Mouse (Mus musculus) MEL (cell line): ENCODE data around the gene Mpp2. TPM values are rescaled to one million over a fixed set of nuclear protein-coding genes. Genes with fewer than 3 reads are reported as not detected.
A peak's percentile ranks its signal among the peaks of the same experiment; 100 is the strongest.

Experiments
- DNase-seq: peaks from one replicate; pipeline ENCODE4 v3.0.0; 2011; ENCODE audit warnings: low read depth, low spot score
- H3K27ac ChIP-seq: 2 replicates; pipeline ENCODE4 v1.5.1; 2012; ENCODE audit warnings: low read depth, mild to moderate bottlenecking, control low read depth, low read length, moderate library complexity; ENCODE audit not compliant: control insufficient read depth
- H3K27me3 ChIP-seq, 2 experiments: fragments of 150-350 bp in 1 of 2; sonication (generic) in 1 of 2; 2 replicates each; pipeline ENCODE4 v1.6.1; 2012; ENCODE audit warnings: low read length in 2 of 2, mild to moderate bottlenecking in 2 of 2, improper control_type of control experiment in 1 of 2, moderate library complexity in 1 of 2; ENCODE audit not compliant: insufficient read depth in 2 of 2, control insufficient read depth in 1 of 2
- H3K36me3 ChIP-seq, 2 experiments: 2 replicates each; pipeline ENCODE4 v1.6.1; 2012 to 2014; ENCODE audit warnings: low read length in 2 of 2, improper control_type of control experiment in 1 of 2, inconsistent platforms in 1 of 2, mild to moderate bottlenecking in 1 of 2; ENCODE audit not compliant: insufficient read depth in 2 of 2, control insufficient read depth in 1 of 2
- H3K4me1 ChIP-seq, 2 experiments: fragments of 150-350 bp in 1 of 2; sonication (generic) in 1 of 2; 2 replicates each; pipeline ENCODE4 v1.6.1; 2012; ENCODE audit warnings: low read length in 2 of 2, improper control_type of control experiment in 1 of 2, mild to moderate bottlenecking in 1 of 2; ENCODE audit not compliant: insufficient read depth in 2 of 2, control insufficient read depth in 1 of 2
- H3K4me3 ChIP-seq, 2 experiments: fragments of 150-350 bp in 1 of 2; sonication (generic) in 1 of 2; 2 replicates each; pipeline ENCODE4 v1.5.1; 2012; ENCODE audit warnings: low read depth in 2 of 2, low read length in 2 of 2, mild to moderate bottlenecking in 2 of 2, moderate library complexity in 2 of 2, control low read depth in 1 of 2, improper control_type of control experiment in 1 of 2; ENCODE audit not compliant: control insufficient read depth in 1 of 2, insufficient read depth in 1 of 2
- H3K79me2 ChIP-seq: 2 replicates; pipeline ENCODE4 v1.6.1; 2012; ENCODE audit warnings: mild to moderate bottlenecking, low read length, moderate library complexity; ENCODE audit not compliant: control insufficient read depth, poor library complexity, insufficient read depth
- H3K9ac ChIP-seq: 2 replicates; pipeline ENCODE4 v1.6.1; 2012; ENCODE audit warnings: low read depth, mild to moderate bottlenecking, control low read depth, low read length, moderate library complexity; ENCODE audit not compliant: control insufficient read depth, poor library complexity, severe bottlenecking
- H3K9me3 ChIP-seq: fragments of 150-350 bp; sonication (generic); replicated peaks from 2 replicates; pipeline ENCODE4 v1.6.1; 2012; ENCODE audit warnings: mild to moderate bottlenecking, low read length, improper control_type of control experiment, moderate library complexity; ENCODE audit not compliant: insufficient read depth
- CHD2 ChIP-seq: IDR thresholded peaks from 2 replicates; pipeline ENCODE4 v1.6.1; 2011; ENCODE audit warnings: low read length, improper control_type of control experiment
- E2F4 ChIP-seq: IDR thresholded peaks from 2 replicates; pipeline ENCODE4 v1.6.1; 2011; ENCODE audit warnings: low read depth, low read length, improper control_type of control experiment, borderline replicate concordance
- EP300 ChIP-seq, 2 experiments: IDR thresholded peaks; 2 replicates each; pipeline ENCODE4 v1.6.1; 2011; ENCODE audit warnings: improper control_type of control experiment in 2 of 2, low read length in 2 of 2, low read depth in 1 of 2, mild to moderate bottlenecking in 1 of 2
- GATA1 ChIP-seq: IDR thresholded peaks from 2 replicates; pipeline ENCODE4 v1.6.1; 2011; ENCODE audit warnings: low read depth, low read length, improper control_type of control experiment
- KAT2A ChIP-seq: conservative IDR thresholded peaks from 2 replicates; pipeline ENCODE4 v1.6.1; 2012; ENCODE audit warnings: low read depth, low read length, improper control_type of control experiment, inconsistent platforms
- MAFK ChIP-seq: IDR thresholded peaks from 2 replicates; pipeline ENCODE4 v1.6.1; 2011; ENCODE audit warnings: low read depth, mild to moderate bottlenecking, low read length, improper control_type of control experiment, borderline replicate concordance
- MAZ ChIP-seq: IDR thresholded peaks from 2 replicates; pipeline ENCODE4 v1.6.1; 2012; ENCODE audit warnings: low read depth, mild to moderate bottlenecking, inconsistent platforms, low read length, improper control_type of control experiment
- MEF2A ChIP-seq: IDR thresholded peaks from 2 replicates; pipeline ENCODE4 v1.6.1; 2014; ENCODE audit warnings: low read depth, mild to moderate bottlenecking, inconsistent platforms, low read length, improper control_type of control experiment; ENCODE audit not compliant: poor library complexity, insufficient replicate concordance, severe bottlenecking; ENCODE audit errors: extremely low read depth
- MYB ChIP-seq: IDR thresholded peaks from 2 replicates; pipeline ENCODE4 v1.6.1; 2011; ENCODE audit warnings: mild to moderate bottlenecking, low read depth, low read length, improper control_type of control experiment
- NELFE ChIP-seq: IDR thresholded peaks from 2 replicates; pipeline ENCODE4 v1.6.1; 2011; ENCODE audit warnings: low read depth, low read length, improper control_type of control experiment
- NRF1 ChIP-seq: IDR thresholded peaks from 2 replicates; pipeline ENCODE4 v1.6.1; 2014; ENCODE audit warnings: low read depth, mild to moderate bottlenecking, inconsistent platforms, low read length, improper control_type of control experiment, moderate library complexity; ENCODE audit not compliant: poor library complexity, insufficient read depth, severe bottlenecking
- POLR2AphosphoS5 ChIP-seq: IDR thresholded peaks from 2 replicates; pipeline ENCODE4 v1.6.1; 2012; ENCODE audit warnings: low read depth, borderline replicate concordance, mild to moderate bottlenecking, inconsistent platforms, low read length, moderate library complexity, mixed read lengths
- SIN3A ChIP-seq: IDR thresholded peaks from 2 replicates; pipeline ENCODE4 v1.6.1; 2012; ENCODE audit warnings: low read length, improper control_type of control experiment, inconsistent platforms
- SMC3 ChIP-seq: IDR thresholded peaks from 2 replicates; pipeline ENCODE4 v1.6.1; 2011; ENCODE audit warnings: low read depth, low read length, improper control_type of control experiment
- TAL1 ChIP-seq: IDR thresholded peaks from 2 replicates; pipeline ENCODE4 v1.6.1; 2012; ENCODE audit warnings: mild to moderate bottlenecking, inconsistent platforms, low read length, moderate library complexity, mixed read lengths
- TBP ChIP-seq: IDR thresholded peaks from 2 replicates; pipeline ENCODE4 v1.8.0; 2011; ENCODE audit warnings: low read depth, low read length, improper control_type of control experiment
- TCF12 ChIP-seq: IDR thresholded peaks from 2 replicates; pipeline ENCODE4 v1.6.1; 2014; ENCODE audit warnings: low read depth, mild to moderate bottlenecking, inconsistent platforms, low read length, improper control_type of control experiment, moderate library complexity
- UBTF ChIP-seq: IDR thresholded peaks from 2 replicates; pipeline ENCODE4 v1.6.1; 2012; ENCODE audit warnings: low read depth, mild to moderate bottlenecking, inconsistent platforms, low read length, improper control_type of control experiment, moderate library complexity, borderline replicate concordance; ENCODE audit not compliant: insufficient read depth
- ZC3H11A ChIP-seq: IDR thresholded peaks from 2 replicates; pipeline ENCODE4 v1.6.1; 2012; ENCODE audit warnings: low read depth, mild to moderate bottlenecking, inconsistent platforms, low read length, improper control_type of control experiment
- ZKSCAN1 ChIP-seq: IDR thresholded peaks from 2 replicates; pipeline ENCODE4 v1.6.1; 2012; ENCODE audit warnings: low read depth, mild to moderate bottlenecking, inconsistent platforms, low read length, improper control_type of control experiment, moderate library complexity
- ZMIZ1 ChIP-seq: IDR thresholded peaks from 2 replicates; pipeline ENCODE4 v1.6.1; 2012; ENCODE audit warnings: low read depth, mild to moderate bottlenecking, inconsistent platforms, low read length, improper control_type of control experiment, moderate library complexity
- ZNF384 ChIP-seq: IDR thresholded peaks from 2 replicates; pipeline ENCODE4 v1.6.1; 2012; ENCODE audit warnings: low read depth, mild to moderate bottlenecking, inconsistent platforms, low read length, improper control_type of control experiment
- polyA plus RNA-seq, 2 experiments: library from polyadenylated mRNA; stranded (reverse) in 1 of 2; unstranded in 1 of 2; fragments of >175 nt in 1 of 2; fragments of >200 nt in 1 of 2; gene quantifications; 2 replicates each; pipeline versions ENCODE4 v1.2.1 to v1.2.4; 2012; ENCODE audit warnings: low replicate concordance in 2 of 2, low read depth in 1 of 2; ENCODE audit not compliant: insufficient read length in 2 of 2, insufficient read depth in 1 of 2, missing spikeins in 1 of 2
- total RNA-seq: library from RNA; depleted of rRNA; stranded (reverse); fragments of 300-350 nt; gene quantifications from 2 replicates; pipeline ENCODE4 v1.2.3, GENCODE M21; 2012

Gene Mpp2
- total and polyA plus RNA-seq, 3 experiments: 2.9 to 16.3 TPM; not detected in 1

GRCm38 (mm10) chr11:102051541-102051940, 36.8 kb downstream of the Mpp2 start:
- no peaks in the 10 kb centered on the region for H3K79me2 ChIP-seq
- peaks cover 0 to 3% of the 10 kb centered on the region in 2 experiments; a peak in 2 of 4 replicates for H3K27me3 ChIP-seq
- H3K27ac ChIP-seq: no peak overlapping the region
- H3K9ac ChIP-seq: no peak overlapping the region
- no peaks in the 10 kb centered on the region for H3K9me3 ChIP-seq
- no peak overlapping the region for H3K4me3 ChIP-seq
- peaks cover 0 to 3% of the 10 kb centered on the region in 2 experiments; a peak in 1 of 4 replicates for H3K4me1 ChIP-seq
- TF ChIP-seq ZC3H11A (no peak), NELFE (no peak), EP300 (IDR thresholded peaks at IDR 0.05; ENCODE audit: low read depth in 1 of 2, low read length in 2 of 2) (no peak), NRF1 (no peak), KAT2A (no peak), MEF2A (no peak)
- H3K36me3 ChIP-seq: no peaks in the 10 kb centered on the region
- DNase-seq: no peak

GRCm38 (mm10) chr11:102049875-102050482, 38.3 kb downstream of the Mpp2 start:
- Histone ChIP-seq H3K27ac (no peak overlapping the region), H3K4me1 (peaks cover 0 to 3% of the 10 kb centered on the region in 2 experiments; a peak in 1 of 4 replicates), H3K27me3 (peaks cover 0 to 3% of the 10 kb centered on the region in 2 experiments; a peak in 2 of 4 replicates), H3K9ac (no peak overlapping the region), H3K36me3 (no peaks in the 10 kb centered on the region), H3K9me3 (no peaks in the 10 kb centered on the region), H3K79me2 (no peaks in the 10 kb centered on the region), H3K4me3 (no peak overlapping the region)
- TF ChIP-seq ZNF384 (no peak), EP300 (IDR thresholded peaks at IDR 0.05; ENCODE audit: low read depth in 1 of 2, low read length in 2 of 2) (no peak), SMC3 (no peak), MAZ (no peak), UBTF (no peak), MAFK (no peak), E2F4 (no peak), CHD2 (no peak), ZMIZ1 (no peak), TCF12 (no peak), MYB (no peak), GATA1 (no peak), POLR2AphosphoS5 (no peak), ZKSCAN1 (no peak), TBP (no peak), SIN3A (no peak), TAL1 (no peak)
- peak; percentile 47 for DNase-seq
